Mouse (Mus musculus) layer of hippocampus, adult 2 months (tissue): ENCODE measurements around the gene Immp2l. TPM values are rescaled to one million over a fixed set of nuclear protein-coding genes. Genes with fewer than 3 reads are reported as not detected.
A peak's percentile ranks its signal among the peaks of the same experiment; 100 is the strongest.

Experiments
- DNase-seq, 2 experiments: peaks; one replicate each; pipeline ENCODE4 v3.0.0; 2022; ENCODE audit warnings: low spot score in 2 of 2
- H3K27ac ChIP-seq: fragments of 200-600 bp; 2 replicates; pipeline ENCODE4 v1.8.1; 2022
- H3K4me3 ChIP-seq: fragments of 200-600 bp; 2 replicates; pipeline ENCODE4 v1.8.1; 2022; ENCODE audit warnings: mild to moderate bottlenecking
- CTCF ChIP-seq: fragments of 200-600 bp; conservative IDR thresholded peaks from 2 replicates; pipeline ENCODE4 v1.8.1; 2022; ENCODE audit warnings: antibody characterized with exemption, mild to moderate bottlenecking, moderate library complexity
- total RNA-seq, 2 experiments: library from RNA; stranded (reverse); gene quantifications; 2 replicates each; pipeline ENCODE4 v1.2.3; 2021

Immp2l gene
- total RNA-seq, 2 experiments from 2014 or later = 6.9 to 15.1 TPM

GRCm38 (mm10) chr12:41022516-41022915 is 1.4 kb upstream of the Immp2l start:
- Histone ChIP-seq H3K4me3 (no peak overlapping the region), H3K27ac (no peak overlapping the region)
- DNase-seq = peak in 1 of 2 experiments; percentile 25
- no peak for TF ChIP-seq CTCF

- peak overlapping the region; percentile 74 for H3K4me3 ChIP-seq
- no peak for TF ChIP-seq CTCF
- H3K27ac ChIP-seq = peak overlapping the region; percentile 91
Observed at GRCm38 (mm10) chr12:41024512-41024911, 622 bp downstream of the Immp2l start.

GRCm38 (mm10) chr12:41027485-41027884 is 3.6 kb downstream of the Immp2l start:
- TF ChIP-seq CTCF = no peak
- Histone ChIP-seq H3K27ac (no peak overlapping the region), H3K4me3 (no peak overlapping the region)
- DNase-seq = no peak

More at GRCm38 (mm10) chr12:41024512-41024911, 622 bp downstream of the Immp2l start:
- DNase-seq = no peak

DNA sequence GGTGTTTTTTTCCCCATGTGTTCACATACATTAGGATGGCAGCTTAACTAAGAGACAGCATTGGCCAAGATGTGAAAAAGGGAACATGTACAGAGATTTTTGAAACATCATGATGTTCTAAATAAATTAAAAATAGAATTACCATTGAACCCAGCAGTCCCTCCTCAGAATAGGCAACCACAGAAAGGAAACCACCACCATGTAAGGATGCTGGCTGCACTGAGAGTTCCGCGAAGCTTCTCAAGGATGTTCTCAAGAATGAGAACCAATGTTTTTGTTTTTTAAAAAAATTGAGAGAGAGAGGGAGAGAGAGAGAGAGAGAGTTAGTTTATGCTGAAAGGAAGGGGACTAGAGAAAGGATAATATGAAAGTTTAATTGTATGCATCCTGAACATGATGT is 7.2 kb downstream of the Immp2l start:
- H3K4me3 ChIP-seq = no peak overlapping the region
- H3K27ac ChIP-seq = no peak overlapping the region
- TF ChIP-seq CTCF = no peak
- DNase-seq = no peak

GRCm38 (mm10) chr12:41033196-41033595 is 9.3 kb downstream of the Immp2l start:
- DNase-seq = peak in 1 of 2 experiments; percentile 3

GRCm38 (mm10) chr12:41039834-41040233 is 15.9 kb downstream of the Immp2l start:
- DNase-seq = no peak
- no peak for TF ChIP-seq CTCF
- Histone ChIP-seq H3K4me3 (no peak overlapping the region), H3K27ac (no peak overlapping the region)

More at GRCm38 (mm10) chr12:41033196-41033595, 9.3 kb downstream of the Immp2l start:
- no peak for TF ChIP-seq CTCF
- Histone ChIP-seq H3K4me3 (no peak overlapping the region), H3K27ac (no peak overlapping the region)

DNA sequence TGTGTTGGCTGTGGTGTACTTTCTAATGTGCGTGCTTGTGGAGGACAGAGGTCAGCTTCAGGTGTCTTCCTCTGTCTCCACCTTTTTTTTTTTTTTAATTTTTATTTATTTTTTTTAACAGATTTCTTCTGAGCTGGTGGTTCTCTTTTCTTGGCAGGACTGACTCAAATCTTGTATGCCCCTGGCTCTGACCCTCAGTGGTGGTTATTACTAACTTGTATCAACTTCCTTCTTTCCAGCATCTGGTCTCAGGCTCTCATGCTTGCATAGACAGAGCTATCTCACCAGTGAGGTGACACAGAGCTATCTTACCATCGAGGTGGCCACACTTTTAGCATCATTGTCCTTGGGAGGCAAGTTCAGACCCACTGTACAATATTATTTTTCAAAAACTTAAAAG is 17.8 kb downstream of the Immp2l start:
- no peak for TF ChIP-seq CTCF
- DNase-seq = no peak
- H3K4me3 ChIP-seq = no peak overlapping the region
- H3K27ac ChIP-seq = no peak overlapping the region

- DNase-seq = no peak
- Histone ChIP-seq H3K27ac (no peak overlapping the region), H3K4me3 (no peak overlapping the region)
- TF ChIP-seq CTCF = no peak
Observed at GRCm38 (mm10) chr12:41044493-41045132, 20.7 kb downstream of the Immp2l start.

GRCm38 (mm10) chr12:41047085-41047766 is 23.3 kb downstream of the Immp2l start:
- TF ChIP-seq CTCF = no peak
- no peak for DNase-seq
- Histone ChIP-seq H3K4me3 (no peak overlapping the region), H3K27ac (no peak overlapping the region)

DNA sequence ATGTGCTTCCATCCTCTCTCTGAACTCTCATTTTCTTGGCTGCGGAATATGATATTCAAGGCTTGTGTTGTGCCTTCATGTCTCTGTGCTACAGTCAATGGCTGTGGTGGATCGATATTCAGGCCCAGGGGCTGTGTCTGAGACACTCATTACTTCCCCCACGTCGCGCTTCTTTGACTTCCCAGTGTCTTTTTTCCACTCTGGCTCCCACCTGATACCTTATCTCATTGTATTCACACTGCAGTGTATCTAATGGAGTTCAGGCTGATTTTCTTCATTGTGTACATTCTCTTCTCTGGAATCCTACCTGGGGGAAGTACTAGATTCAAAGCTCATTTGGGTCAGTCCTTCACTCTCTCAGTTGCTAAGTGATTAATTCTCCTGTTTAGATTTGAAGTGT is 27.1 kb downstream of the Immp2l start:
- Histone ChIP-seq H3K27ac (no peak overlapping the region), H3K4me3 (no peak overlapping the region)
- no peak for DNase-seq
- no peak for TF ChIP-seq CTCF

DNA sequence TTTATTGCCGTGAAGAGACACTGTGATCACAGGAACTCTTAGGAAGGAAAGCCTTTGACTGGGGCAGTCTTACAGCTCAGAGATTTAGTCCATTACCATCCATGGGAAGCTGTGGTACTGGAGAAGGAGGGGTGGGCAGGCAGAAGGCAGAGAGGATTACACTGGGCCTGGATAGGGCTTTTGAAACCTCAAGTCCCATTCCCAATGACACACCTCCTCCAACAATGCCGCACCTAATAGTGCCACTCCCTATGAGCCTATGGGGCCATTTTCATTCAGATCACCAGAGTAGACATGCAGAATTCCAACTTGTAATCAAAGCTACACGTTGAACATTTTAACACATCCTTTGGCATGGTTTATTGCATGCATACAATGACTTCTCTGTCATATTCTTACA is 29.0 kb downstream of the Immp2l start:
- no peak overlapping the region for H3K27ac ChIP-seq
- no peak overlapping the region for H3K4me3 ChIP-seq
- DNase-seq = no peak
- TF ChIP-seq CTCF = no peak

DNA sequence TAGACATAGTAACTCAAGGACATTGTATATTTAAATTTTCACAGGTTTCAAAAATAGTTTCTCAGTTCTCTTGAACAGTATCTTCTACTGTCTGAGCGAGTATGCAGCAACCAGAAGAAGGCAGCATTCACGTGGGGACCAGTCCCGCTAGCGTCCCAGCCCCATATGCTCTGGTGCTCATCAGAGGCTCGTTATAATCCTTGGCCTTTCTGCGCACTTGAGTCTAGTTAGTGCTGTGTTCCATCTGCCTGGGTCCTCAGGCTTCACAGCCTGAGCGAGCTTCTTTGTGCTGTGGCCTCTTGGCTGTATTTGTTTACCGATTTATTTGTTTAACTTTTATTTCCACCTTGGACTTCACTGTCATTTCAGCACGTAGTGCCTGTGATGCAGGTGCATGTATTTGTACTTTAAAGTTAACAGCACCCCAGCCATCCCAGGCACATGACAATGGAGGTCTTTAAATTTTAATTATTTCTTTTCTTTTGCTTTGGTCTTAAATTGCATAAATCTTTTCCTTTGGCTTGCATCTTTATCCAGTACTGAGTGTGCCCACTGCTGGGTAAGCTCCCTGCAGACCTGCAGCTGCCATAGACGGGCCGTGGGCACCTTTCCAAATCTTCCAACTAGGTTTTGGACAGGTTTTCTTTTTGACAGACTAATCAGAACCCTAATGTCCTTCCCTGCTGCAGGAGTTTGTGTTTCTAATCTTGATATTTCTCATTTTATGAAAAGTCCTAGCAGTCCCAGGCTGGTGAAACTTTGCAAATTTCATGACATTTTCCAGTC is 30.3 kb downstream of the Immp2l start:
- DNase-seq = no peak
- Histone ChIP-seq H3K27ac (no peak overlapping the region), H3K4me3 (no peak overlapping the region)
- TF ChIP-seq CTCF = no peak

GRCm38 (mm10) chr12:41055941-41056340 is 32.1 kb downstream of the Immp2l start:
- DNase-seq = no peak
- Histone ChIP-seq H3K27ac (no peak overlapping the region), H3K4me3 (no peak overlapping the region)
- no peak for TF ChIP-seq CTCF
